Mouse (Mus musculus): ENCODE measurements around the gene Pbld1. TPM values are rescaled to one million over a fixed set of nuclear protein-coding genes. Genes with fewer than 3 reads are reported as not detected.
A peak's percentile ranks its signal among the peaks of the same experiment; 100 is the strongest.

Pbld1 gene
- 4.4 and 4.6 TPM in 2 replicates for polyA plus RNA-seq (2012; rRNA removed)

- no peak for DNase-seq (ENCODE audit: low spot score)
Observed at GRCm38 (mm10) chr10:63059862-63060261, at the start of gene Pbld1. TSS of gene Pbld1 (plus strand) at chr10:63060162.

- no peak for DNase-seq (ENCODE audit: low spot score)
Observed at GRCm38 (mm10) chr10:63010268-63010667, 49.7 kb upstream of the Pbld1 start.

- DNase-seq (ENCODE audit: low spot score): no peak
Observed at GRCm38 (mm10) chr10:63011556-63011955, 48.4 kb upstream of the Pbld1 start.

- no peak for DNase-seq (ENCODE audit: low spot score)
Observed at GRCm38 (mm10) chr10:63013476-63013875, 46.5 kb upstream of the Pbld1 start.

GRCm38 (mm10) chr10:63014168-63014567 lies 45.8 kb upstream of the Pbld1 start:
- DNase-seq (ENCODE audit: low spot score): no peak

GRCm38 (mm10) chr10:63019304-63019703 lies 40.7 kb upstream of the Pbld1 start:
- DNase-seq (ENCODE audit: low spot score): no peak

GRCm38 (mm10) chr10:63021702-63022101 lies 38.3 kb upstream of the Pbld1 start:
- no peak for DNase-seq (ENCODE audit: low spot score)

GRCm38 (mm10) chr10:63022541-63023120 lies 37.3 kb upstream of the Pbld1 start:
- DNase-seq (ENCODE audit: low spot score): no peak

- peak; percentile 68 for DNase-seq (ENCODE audit: low spot score)
Observed at GRCm38 (mm10) chr10:63023121-63023748, 36.7 kb upstream of the Pbld1 start.

GRCm38 (mm10) chr10:63023749-63024579 lies 36.0 kb upstream of the Pbld1 start, which contains the start of the genes Hnrnph3 and Pbld2:
TSS of gene Hnrnph3 (minus strand) at chr10:63024217.
TSS of gene Pbld2 (plus strand) at chr10:63024315.
- DNase-seq (ENCODE audit: low spot score): peak; percentile 99

GRCm38 (mm10) chr10:63024580-63024910 lies 35.4 kb upstream of the Pbld1 start:
- no peak for DNase-seq (ENCODE audit: low spot score)

GRCm38 (mm10) chr10:63025016-63025415 lies 34.9 kb upstream of the Pbld1 start:
- DNase-seq (ENCODE audit: low spot score): no peak

- no peak for DNase-seq (ENCODE audit: low spot score)
Observed at GRCm38 (mm10) chr10:63025491-63026011, 34.4 kb upstream of the Pbld1 start.

GRCm38 (mm10) chr10:63026156-63026794 lies 33.7 kb upstream of the Pbld1 start:
- no peak for DNase-seq (ENCODE audit: low spot score)

GRCm38 (mm10) chr10:63026795-63027160 lies 33.2 kb upstream of the Pbld1 start:
- no peak for DNase-seq (ENCODE audit: low spot score)

- DNase-seq (ENCODE audit: low spot score): no peak
Observed at GRCm38 (mm10) chr10:63027376-63028161, 32.4 kb upstream of the Pbld1 start.

GRCm38 (mm10) chr10:63028396-63028795 lies 31.6 kb upstream of the Pbld1 start:
- no peak for DNase-seq (ENCODE audit: low spot score)

- no peak for DNase-seq (ENCODE audit: low spot score)
Observed at GRCm38 (mm10) chr10:63032267-63032666, 27.7 kb upstream of the Pbld1 start.

- DNase-seq (ENCODE audit: low spot score): no peak
Observed at GRCm38 (mm10) chr10:63032956-63033355, 27.0 kb upstream of the Pbld1 start.

- DNase-seq (ENCODE audit: low spot score): no peak
Observed at GRCm38 (mm10) chr10:63038571-63039320, 21.2 kb upstream of the Pbld1 start.

Measured in urinary bladder, adult 2 months (tissue).